Mouse (Mus musculus): ENCODE results near the gene Gadd45g. TPM values are rescaled to one million over a fixed set of nuclear protein-coding genes. Genes with fewer than 3 reads are reported as not detected.

Gadd45g gene
- total RNA-seq, 2 experiments from 2014 or later = 12.1 to 15.7 TPM

DNA sequence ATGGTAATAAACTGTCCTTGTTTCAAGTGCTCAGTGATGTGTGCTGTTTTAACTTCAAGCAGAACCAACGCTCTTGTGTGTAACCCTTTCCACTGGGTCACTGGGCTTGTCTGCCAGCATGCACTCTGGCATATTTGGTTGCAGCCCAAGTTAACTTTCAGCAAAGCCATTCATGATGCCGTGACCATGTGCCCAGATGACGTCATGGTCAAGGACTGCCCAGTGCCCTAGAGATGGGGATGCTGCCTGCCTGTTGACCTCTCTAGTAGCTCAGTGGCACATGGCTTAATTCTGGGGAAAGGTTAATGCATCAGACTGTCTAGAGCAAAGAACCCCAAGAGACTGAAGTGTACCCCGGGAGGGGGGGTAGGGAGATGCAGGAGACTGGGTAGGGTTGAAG is 24.7 kb downstream of the Gadd45g start:
- intact Hi-C loops (cut with DNase I) = no loop called here

GRCm38 (mm10) chr13:51872252-51872962 is 25.9 kb downstream of the Gadd45g start:
- DNase-seq (ENCODE audit: extremely low spot score in 1 of 2, low spot score in 2 of 2) = no peak
- intact Hi-C loops (cut with DNase I) = no loop called here

More for the DNA sequence above, 24.7 kb downstream of the Gadd45g start:
- no peak for DNase-seq (ENCODE audit: extremely low spot score in 1 of 2, low spot score in 2 of 2)

DNA sequence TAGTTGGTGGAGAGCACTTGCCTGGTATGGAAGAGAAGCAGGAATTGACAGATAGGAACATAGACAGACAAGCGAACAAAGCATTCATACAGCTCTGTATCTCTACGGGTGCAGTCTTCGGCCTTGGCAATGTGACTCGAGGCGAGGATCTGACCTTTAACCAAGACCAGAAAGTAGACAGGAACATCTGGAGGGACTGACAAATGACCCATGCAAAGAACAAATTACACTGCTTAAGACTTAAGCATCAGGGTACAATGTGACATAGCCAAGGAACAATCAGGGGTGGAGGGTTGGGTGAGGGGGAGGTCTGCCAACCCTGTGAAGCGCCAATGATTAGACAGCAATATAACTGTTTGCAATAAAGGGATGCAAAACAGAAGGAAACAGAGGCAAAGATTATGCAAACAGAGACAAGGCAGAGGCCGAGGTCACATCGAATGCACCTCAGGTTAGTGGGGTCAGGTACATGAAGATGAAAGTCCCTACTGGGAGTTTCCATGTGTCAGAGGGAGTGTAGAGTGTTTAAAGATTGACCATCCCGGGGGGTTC is 26.6 kb downstream of the Gadd45g start:
- no peak for DNase-seq (ENCODE audit: extremely low spot score in 1 of 2, low spot score in 2 of 2)
- intact Hi-C loops (cut with DNase I) = no loop called here

DNA sequence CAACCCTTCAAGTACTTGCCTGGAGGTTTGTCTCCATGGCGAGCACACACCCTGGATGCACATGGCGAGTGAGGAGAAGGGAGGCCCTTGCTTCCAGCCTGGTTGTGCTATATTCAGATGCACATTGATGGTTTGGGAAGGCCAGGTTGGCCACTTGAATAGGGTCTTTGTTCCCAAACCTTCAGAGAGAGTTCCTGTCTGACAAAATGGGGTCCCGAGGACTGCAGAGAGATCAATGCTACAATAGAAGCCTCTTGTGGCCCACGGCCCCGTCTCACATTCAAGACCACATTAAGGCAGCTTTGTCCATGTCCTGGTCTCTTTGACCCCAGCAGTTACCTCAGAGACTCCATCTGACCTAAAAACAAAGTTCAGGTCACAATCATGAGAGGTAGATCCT is 27.3 kb downstream of the Gadd45g start:
- no peak for DNase-seq (ENCODE audit: extremely low spot score in 1 of 2, low spot score in 2 of 2)
- intact Hi-C loops (cut with DNase I) = no loop called here

DNA sequence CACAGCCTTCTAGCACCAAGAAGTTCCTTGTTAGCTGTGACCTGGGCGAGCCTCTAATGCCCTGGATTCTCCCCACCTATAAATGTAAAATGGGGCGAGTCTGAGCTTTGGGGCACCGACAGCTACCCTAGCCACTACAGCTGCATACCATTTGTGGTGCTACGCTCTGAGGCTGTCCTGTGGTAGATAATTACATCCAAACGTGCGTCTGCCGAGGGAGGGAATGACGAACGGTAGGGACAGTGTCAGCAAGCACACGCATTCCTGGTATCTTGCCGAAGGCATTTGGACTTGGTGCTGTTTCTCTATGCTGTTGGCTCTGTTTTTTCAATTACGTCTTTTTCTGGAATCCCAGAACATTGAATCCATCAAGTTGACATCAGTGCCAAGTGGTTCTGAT is 29.7 kb downstream of the Gadd45g start:
- DNase-seq (ENCODE audit: extremely low spot score in 1 of 2, low spot score in 2 of 2) = no peak
- intact Hi-C loops (cut with DNase I) = no loop called here

GRCm38 (mm10) chr13:51878806-51879205 is 32.3 kb downstream of the Gadd45g start:
- DNase-seq (ENCODE audit: extremely low spot score in 1 of 2, low spot score in 2 of 2) = no peak
- intact Hi-C loops (cut with DNase I) = no loop called here

DNA sequence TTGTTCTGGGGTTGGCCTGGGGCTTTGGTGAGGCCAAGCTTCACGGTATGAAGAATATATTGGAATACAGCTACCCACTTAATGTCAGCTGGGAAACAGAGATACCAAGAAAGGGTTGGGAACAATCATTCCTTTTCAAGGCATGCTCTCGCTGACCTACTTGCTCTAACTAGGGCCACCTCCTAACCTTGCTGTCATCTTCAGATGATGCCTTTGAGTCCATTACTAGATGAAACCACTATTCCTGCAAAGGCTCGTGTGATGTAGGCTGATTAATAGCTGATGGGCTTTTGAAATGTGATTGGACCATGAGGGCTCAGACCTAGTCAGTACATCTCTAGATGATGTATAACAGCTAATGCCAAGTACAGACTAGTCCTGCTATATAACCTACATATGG is 33.1 kb downstream of the Gadd45g start:
- intact Hi-C loops (cut with DNase I) = no loop called here
- no peak for DNase-seq (ENCODE audit: extremely low spot score in 1 of 2, low spot score in 2 of 2)

GRCm38 (mm10) chr13:51880019-51880418 is 33.5 kb downstream of the Gadd45g start:
- no peak for DNase-seq (ENCODE audit: extremely low spot score in 1 of 2, low spot score in 2 of 2)
- intact Hi-C loops (cut with DNase I) = no loop called here

DNA sequence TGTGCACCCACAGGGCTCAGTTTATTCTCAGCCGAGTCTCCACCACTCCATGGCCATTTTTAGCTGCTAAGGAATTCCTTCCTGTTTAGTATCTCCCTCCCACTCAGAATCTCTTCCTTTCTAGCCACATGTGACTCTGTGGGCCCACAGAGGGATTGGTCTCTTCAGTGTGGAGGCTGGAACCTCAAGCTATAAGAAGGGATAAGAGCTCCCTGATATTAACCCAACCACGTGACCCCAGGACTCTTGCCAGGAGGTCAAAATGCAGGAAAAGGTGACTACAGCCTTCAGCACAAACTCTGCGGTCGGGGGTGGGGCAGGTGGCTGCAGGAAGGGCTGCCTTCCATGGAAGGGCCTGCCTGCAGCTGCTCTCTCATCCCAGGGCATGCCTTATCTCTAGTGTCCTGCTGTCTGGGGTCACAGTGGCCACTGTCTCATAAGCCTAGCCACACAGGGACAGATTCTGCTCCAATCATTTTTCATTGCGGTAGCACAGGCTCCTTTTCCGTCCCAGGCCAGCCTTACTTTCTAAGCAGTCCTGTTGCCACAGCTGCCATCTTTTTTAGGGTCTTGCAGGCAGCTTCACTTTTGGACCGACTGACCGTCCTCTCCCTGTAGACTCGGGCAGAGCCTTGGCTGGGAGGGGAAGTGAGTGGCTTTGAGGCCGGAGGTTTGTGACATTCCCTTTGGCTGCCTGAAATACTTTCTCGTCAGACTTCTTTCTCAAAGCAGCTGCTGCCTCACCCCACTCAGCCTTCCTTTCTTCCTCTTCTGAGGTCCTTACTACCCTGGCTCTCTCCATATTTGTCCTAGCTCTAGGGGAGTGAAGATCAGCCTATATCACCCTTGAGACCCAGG is 35.0 kb downstream of the Gadd45g start:
- intact Hi-C loops (cut with DNase I) = no loop called here
- DNase-seq (ENCODE audit: extremely low spot score in 1 of 2, low spot score in 2 of 2) = peak in 1 of 2 experiments; percentile 47

GRCm38 (mm10) chr13:51882218-51882617 is 35.7 kb downstream of the Gadd45g start:
- no peak for DNase-seq (ENCODE audit: extremely low spot score in 1 of 2, low spot score in 2 of 2)
- intact Hi-C loops (cut with DNase I) = no loop called here

DNA sequence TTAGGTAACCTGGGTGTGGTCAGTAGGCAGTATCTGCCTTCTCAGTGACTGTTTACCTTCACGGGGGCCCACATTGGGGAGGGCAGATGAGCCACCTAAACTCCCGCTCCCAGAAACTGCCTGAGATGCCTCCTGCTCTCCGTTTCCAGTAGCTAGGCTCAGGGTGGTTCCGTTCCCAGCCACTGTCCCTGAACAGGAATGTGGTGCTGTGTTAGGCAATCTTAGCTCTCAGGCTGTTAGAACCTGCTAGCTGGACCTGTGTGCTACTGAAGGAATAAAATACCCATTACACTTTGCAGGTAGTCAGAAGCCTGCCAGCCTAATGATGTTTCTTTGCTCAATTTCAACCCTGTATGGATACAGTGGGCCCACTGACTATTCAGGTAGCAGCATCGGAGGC is 37.8 kb downstream of the Gadd45g start:
- DNase-seq (ENCODE audit: extremely low spot score in 1 of 2, low spot score in 2 of 2) = no peak
- intact Hi-C loops (cut with DNase I) = no loop called here

DNA sequence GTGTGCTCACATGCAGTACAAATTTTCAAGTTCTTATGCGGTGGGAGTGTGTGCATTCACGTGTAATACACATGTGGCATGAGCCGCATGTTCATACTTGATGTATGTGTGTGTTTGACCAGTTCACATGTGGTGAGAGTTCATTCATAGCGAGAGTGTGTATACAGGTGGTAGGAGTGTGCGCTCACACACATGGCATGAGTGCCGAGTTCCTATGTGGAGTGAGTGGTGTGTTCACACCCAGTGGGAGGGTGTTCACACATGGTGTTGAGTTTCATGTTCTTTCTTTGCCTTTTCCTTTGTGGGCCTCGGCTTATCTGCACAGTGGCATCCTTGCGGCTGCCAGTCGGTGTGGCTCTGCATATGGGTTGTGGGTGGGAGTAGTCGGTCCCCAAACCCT is 39.1 kb downstream of the Gadd45g start:
- no peak for DNase-seq (ENCODE audit: extremely low spot score in 1 of 2, low spot score in 2 of 2)
- intact Hi-C loops (cut with DNase I) = no loop called here

- intact Hi-C loops (cut with DNase I) = no loop called here
- DNase-seq (ENCODE audit: extremely low spot score in 1 of 2, low spot score in 2 of 2) = no peak
Observed at GRCm38 (mm10) chr13:51886085-51886484, 39.6 kb downstream of the Gadd45g start.

- no peak for DNase-seq (ENCODE audit: extremely low spot score in 1 of 2, low spot score in 2 of 2)
- intact Hi-C loops (cut with DNase I) = no loop called here
Observed at GRCm38 (mm10) chr13:51886723-51887122, 40.2 kb downstream of the Gadd45g start.

GRCm38 (mm10) chr13:51888426-51888825 is 41.9 kb downstream of the Gadd45g start:
- DNase-seq (ENCODE audit: extremely low spot score in 1 of 2, low spot score in 2 of 2) = no peak
- intact Hi-C loops (cut with DNase I) = no loop called here

- no peak for DNase-seq (ENCODE audit: extremely low spot score in 1 of 2, low spot score in 2 of 2)
- intact Hi-C loops (cut with DNase I) = no loop called here
Observed at GRCm38 (mm10) chr13:51891825-51892532, 45.5 kb downstream of the Gadd45g start.

GRCm38 (mm10) chr13:51897579-51897978 is 51.1 kb downstream of the Gadd45g start:
- intact Hi-C loops (cut with DNase I) = no loop called here
- DNase-seq (ENCODE audit: extremely low spot score in 1 of 2, low spot score in 2 of 2) = no peak

Data from left cerebral cortex, postnatal 10 days (tissue).